8 mouse cellular contexts compared by ENCODE assay signal in genomic region chr12:83596191-83596954, GRCm38 (mm10). TPM values are rescaled to one million over a fixed set of nuclear protein-coding genes. Genes with fewer than 3 reads are reported as not detected.
DNase-seq lines count a peak whose midpoint lies in the region; ATAC-seq and TF ChIP-seq lines count a peak whose summit lies in the region.

No protein-coding gene starts in this region.

- H3K27ac ChIP-seq in cerebellum, adult 2 months (ENCODE audit: insufficient read depth, low read length) = peak overlapping the region; percentile 31; the same call in 1 of the 2 replicates
- peak overlapping the region; percentile 73 for H3K27ac ChIP-seq in forebrain, embryonic 11.5 days (ENCODE audit: low read depth, low read length)
- H3K27ac ChIP-seq in limb, embryonic 11.5 days (replicated peaks; ENCODE audit: low read depth, low read length) = no peak overlapping the region
- peak overlapping the region; percentile 80 for H3K27ac ChIP-seq in stomach, embryonic 14.5 days (ENCODE audit: low read length)

- DNase-seq in cerebellum, adult 2 months = no peak
- no peak for DNase-seq in cerebellum, adult 9-11 months
- DNase-seq in A20 (ENCODE audit: low read depth, low spot score) = peak; percentile 30
- DNase-seq in forebrain, embryonic 11.5 days (ENCODE audit: low spot score) = no peak
- DNase-seq in limb, embryonic 11.5 days (ENCODE audit: low spot score) = no peak
- no peak for DNase-seq in urinary bladder, postnatal 10 days (ENCODE audit: low spot score)
- no peak for DNase-seq in urinary bladder, postnatal 36 days (ENCODE audit: low spot score in 2 of 2)

- peak overlapping the region; percentile 67 for H3K4me2 ChIP-seq in forebrain, embryonic 11.5 days (ENCODE audit: low read depth, low read length, severe bottlenecking)
- peak overlapping the region; percentile 48 for H3K4me2 ChIP-seq in limb, embryonic 11.5 days (ENCODE audit: low read depth, severe bottlenecking)
- peak overlapping the region; percentile 64 for H3K4me2 ChIP-seq in stomach, embryonic 14.5 days (replicated peaks; ENCODE audit: low read depth, low read length)

- peak overlapping the region; percentile 94 for H3K9ac ChIP-seq in forebrain, embryonic 11.5 days (ENCODE audit: low read length)
- H3K9ac ChIP-seq in limb, embryonic 11.5 days (ENCODE audit: low read length) = peak overlapping the region; percentile 78
- peak overlapping the region; percentile 90 for H3K9ac ChIP-seq in stomach, embryonic 14.5 days (replicated peaks; ENCODE audit: low read depth, low read length)

- no peak for TF ChIP-seq POLR2A in cerebellum, adult 2 months (IDR thresholded peaks at IDR 0.05; ENCODE audit: borderline replicate concordance, insufficient read depth, low read length)

- H3K4me3 ChIP-seq in cerebellum, adult 2 months (replicated peaks; ENCODE audit: insufficient read depth, low read depth, low read length) = peak overlapping the region; percentile 74
- H3K4me3 ChIP-seq in forebrain, embryonic 11.5 days (ENCODE audit: low read depth, low read length) = peak overlapping the region; percentile 76
- H3K4me3 ChIP-seq in limb, embryonic 11.5 days (ENCODE audit: low read depth, low read length) = peak overlapping the region; percentile 61
- peak overlapping the region; percentile 94 for H3K4me3 ChIP-seq in stomach, embryonic 14.5 days (ENCODE audit: low read depth, low read length)

- 1% methylated on average over 20 of the region's 20 CpGs for WGBS in cerebellum, adult 2 months
- 7% methylated on average over 19 of the region's 20 CpGs for WGBS in forebrain, embryonic 11.5 days
- WGBS in limb, embryonic 11.5 days = 9% methylated on average over 18 of the region's 20 CpGs
- 2% methylated on average over 20 of the region's 20 CpGs for WGBS in stomach, embryonic 14.5 days

- no peaks in the 10 kb centered on the region for H3K9me3 ChIP-seq in forebrain, embryonic 11.5 days (ENCODE audit: control insufficient read depth, low read length)
- H3K9me3 ChIP-seq in limb, embryonic 11.5 days (ENCODE audit: control insufficient read depth, low read length) = no peaks in the 10 kb centered on the region
- no peaks in the 10 kb centered on the region for H3K9me3 ChIP-seq in stomach, embryonic 14.5 days (ENCODE audit: control insufficient read depth, low read depth, low read length)

- no peaks in the 10 kb centered on the region for H3K27me3 ChIP-seq in cerebellum, adult 2 months (ENCODE audit: control insufficient read depth, insufficient read depth, low read length)
- H3K27me3 ChIP-seq in forebrain, embryonic 11.5 days (ENCODE audit: control insufficient read depth, insufficient read depth, low read length) = no peaks in the 10 kb centered on the region
- H3K27me3 ChIP-seq in limb, embryonic 11.5 days (ENCODE audit: control insufficient read depth, insufficient read depth, low read length) = no peaks in the 10 kb centered on the region
- H3K27me3 ChIP-seq in stomach, embryonic 14.5 days (ENCODE audit: control insufficient read depth, insufficient read depth, low read length) = no peaks in the 10 kb centered on the region

- H3K4me1 ChIP-seq in cerebellum, adult 2 months (ENCODE audit: control insufficient read depth, insufficient read depth, low read length) = no peaks in the 10 kb centered on the region; the same call in none of the 2 replicates
- H3K4me1 ChIP-seq in forebrain, embryonic 11.5 days (replicated peaks; ENCODE audit: control insufficient read depth, insufficient read depth, low read length) = no peaks in the 10 kb centered on the region; the same call in 1 of the 2 replicates
- no peaks in the 10 kb centered on the region for H3K4me1 ChIP-seq in limb, embryonic 11.5 days (ENCODE audit: control insufficient read depth, insufficient read depth, low read length)
- no peaks in the 10 kb centered on the region for H3K4me1 ChIP-seq in stomach, embryonic 14.5 days (ENCODE audit: control insufficient read depth, insufficient read depth, low read length)

- TF ChIP-seq CTCF in cerebellum, adult 2 months (IDR thresholded peaks at IDR 0.05; ENCODE audit: borderline replicate concordance, insufficient read depth, low read depth, low read length) = no peak

- peaks cover 4% of the 10 kb centered on the region for H3K36me3 ChIP-seq in forebrain, embryonic 11.5 days (ENCODE audit: control insufficient read depth, insufficient read depth, low read length)
- H3K36me3 ChIP-seq in limb, embryonic 11.5 days (ENCODE audit: control insufficient read depth, insufficient read depth, low read length) = peaks cover 7% of the 10 kb centered on the region; the same call in 1 of the 2 replicates
- peaks cover 25% of the 10 kb centered on the region for H3K36me3 ChIP-seq in stomach, embryonic 14.5 days (ENCODE audit: control insufficient read depth, insufficient read depth, low read length)

- ATAC-seq in forebrain, embryonic 11.5 days (replicated peaks; ENCODE audit: low FRiP score) = no peak
- peak; percentile 29 for ATAC-seq in limb, embryonic 11.5 days (ENCODE audit: insufficient number of reproducible peaks, low FRiP score, low TSS enrichment, low read depth)
- 0 out of 2 replicates have a peak, but pooled peaks have one; percentile 3 for ATAC-seq in stomach, embryonic 14.5 days (ENCODE audit: insufficient number of reproducible peaks, insufficient read depth, low FRiP score, low read depth)

RNA-seq across cellular contexts. Expression of gene Zfyve1, which starts 0.6 kb away (rescaled TPM):
- 41.7 and 47.6 TPM in 2 replicates for polyA plus RNA-seq in cerebellum, adult 2 months (2012; rRNA removed)
- polyA plus RNA-seq in forebrain, embryonic 11.5 days (2014; fragmentation: Nextera tagmentation; extraction: Ambion mirVana) = 24.8 and 24.9 TPM in 2 replicates
- 16.2 and 19.0 TPM in 2 replicates for polyA plus RNA-seq in limb, embryonic 11.5 days (2014; fragmentation: Nextera tagmentation; extraction: Ambion mirVana)
- 15.9 and 17.5 TPM in 2 replicates for polyA plus RNA-seq in stomach, embryonic 14.5 days (2014; fragmentation: Nextera tagmentation; extraction: Ambion mirVana)

RNA-seq across cellular contexts. Expression of gene Rbm25, which starts 34.7 kb away (rescaled TPM):
- polyA plus RNA-seq in cerebellum, adult 2 months (2012; rRNA removed) = 159 and 191 TPM in 2 replicates
- polyA plus RNA-seq in forebrain, embryonic 11.5 days (2014; fragmentation: Nextera tagmentation; extraction: Ambion mirVana) = 298 and 300 TPM in 2 replicates
- polyA plus RNA-seq in limb, embryonic 11.5 days (2014; fragmentation: Nextera tagmentation; extraction: Ambion mirVana) = 279 and 308 TPM in 2 replicates
- polyA plus RNA-seq in stomach, embryonic 14.5 days (2014; fragmentation: Nextera tagmentation; extraction: Ambion mirVana) = 258 and 285 TPM in 2 replicates
